Mouse (Mus musculus): Measurements from ENCODE around the gene Ccdc138.

GRCm38 (mm10) chr10:58540613-58541012, 42.9 kb downstream of the Ccdc138 start:
- TF ChIP-seq CTCF (conservative IDR thresholded peaks at IDR 0.05; ENCODE audit: insufficient read depth, insufficient read length, low read depth, low read length) (no peak), POLR2A (IDR thresholded peaks at IDR 0.05; ENCODE audit: low read depth, low read length) (no peak)
